Mouse (Mus musculus): ENCODE results near the gene Lrrc23.
"Not testable (repeated sequence)": the region's sequence is repeated elsewhere in the genome, so short reads cannot be mapped to it uniquely, and the experiment has no call there.

The Lrrc23 gene

DNA sequence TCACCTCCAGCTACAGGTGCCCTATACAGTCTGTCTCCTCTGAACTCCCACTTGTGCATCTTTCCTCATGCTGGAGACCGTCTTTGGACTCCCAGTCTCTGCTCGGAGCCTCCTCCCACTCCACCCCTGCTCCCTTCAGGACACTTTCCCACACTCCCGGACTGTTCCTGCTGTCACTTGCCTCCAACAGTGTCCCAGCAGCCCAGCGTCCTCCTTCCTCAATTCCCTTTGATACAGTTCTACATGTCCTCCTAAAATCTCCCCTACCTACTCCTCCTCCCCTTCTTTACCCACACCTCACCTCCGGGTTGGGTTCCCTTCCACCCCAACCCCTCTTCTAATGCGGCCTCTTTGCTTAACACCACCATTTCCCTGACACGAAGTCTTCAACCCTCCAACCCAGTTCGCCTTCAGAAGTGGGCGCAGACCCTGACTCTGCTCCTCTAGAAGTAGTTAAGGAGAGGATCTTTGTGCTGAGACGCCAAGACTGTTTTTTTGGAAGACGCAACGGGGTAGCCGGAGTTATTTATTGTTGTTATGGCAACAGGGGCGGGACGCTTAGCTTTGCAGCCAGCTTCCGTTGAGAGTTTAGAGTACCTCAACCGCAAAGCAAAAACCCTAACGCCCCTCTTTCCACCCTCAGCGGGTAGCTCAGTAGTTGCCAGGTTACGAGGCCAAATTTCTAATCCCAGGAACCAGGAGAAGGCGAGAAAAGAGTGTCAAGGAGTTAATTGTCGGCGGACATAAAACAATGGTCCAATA lies at the start of gene Lrrc23:
Lrrc23 (minus strand) TSS at position 506 of the 762 bp plus-strand sequence.
- DNase-seq (ENCODE audit: low read depth in 1 of 2, low spot score in 2 of 2): no peak

DNA sequence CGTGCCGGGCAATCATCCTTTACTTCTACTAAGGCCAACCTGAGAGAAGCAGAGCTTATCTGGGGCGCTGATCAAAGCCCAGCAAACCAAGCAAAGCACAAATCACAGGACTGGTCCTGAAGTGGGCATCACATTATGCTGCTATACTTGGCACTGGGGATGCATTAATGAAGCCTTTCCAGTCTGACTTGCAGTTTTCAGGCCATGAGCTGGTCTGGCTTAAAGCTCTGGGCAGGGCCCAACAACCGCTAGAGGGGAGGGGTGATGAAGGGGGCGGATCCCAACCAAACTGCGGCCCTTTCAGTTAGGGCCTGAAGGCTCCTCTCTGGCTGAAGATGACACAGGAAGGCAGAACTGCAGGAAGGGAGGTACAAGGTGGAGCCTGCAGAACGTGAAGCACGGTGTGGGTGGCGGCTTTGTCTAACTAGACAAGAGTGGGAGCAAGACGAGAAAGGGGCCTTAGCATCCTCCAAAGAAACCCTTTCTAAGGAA lies 48.6 kb upstream of the Lrrc23 start:
- DNase-seq (ENCODE audit: low read depth in 1 of 2, low spot score in 2 of 2): no peak

DNA sequence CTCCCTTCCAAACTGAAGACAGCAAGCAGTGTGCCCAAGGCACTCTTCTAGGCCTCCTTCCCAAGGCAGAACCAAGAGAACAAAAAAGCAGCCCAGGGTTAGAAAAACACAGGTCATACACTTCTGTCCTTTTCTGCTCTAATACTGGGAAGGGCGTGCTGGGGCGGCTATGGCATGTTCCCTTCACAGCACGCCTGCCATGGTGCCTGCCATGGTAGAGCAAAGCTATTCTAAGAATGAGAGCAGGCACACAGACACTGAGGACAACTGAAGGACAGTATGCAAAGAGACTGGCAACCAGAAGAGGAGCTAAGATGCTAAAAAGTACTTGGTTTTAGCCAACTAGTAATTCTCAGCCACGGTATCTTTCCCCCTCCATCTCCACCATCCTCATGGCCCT lies 42.5 kb upstream of the Lrrc23 start:
- DNase-seq (ENCODE audit: low read depth in 1 of 2, low spot score in 2 of 2): no peak

GRCm38 (mm10) chr6:124820891-124821290 lies 41.4 kb upstream of the Lrrc23 start:
- DNase-seq (ENCODE audit: low read depth in 1 of 2, low spot score in 2 of 2): no peak

DNA sequence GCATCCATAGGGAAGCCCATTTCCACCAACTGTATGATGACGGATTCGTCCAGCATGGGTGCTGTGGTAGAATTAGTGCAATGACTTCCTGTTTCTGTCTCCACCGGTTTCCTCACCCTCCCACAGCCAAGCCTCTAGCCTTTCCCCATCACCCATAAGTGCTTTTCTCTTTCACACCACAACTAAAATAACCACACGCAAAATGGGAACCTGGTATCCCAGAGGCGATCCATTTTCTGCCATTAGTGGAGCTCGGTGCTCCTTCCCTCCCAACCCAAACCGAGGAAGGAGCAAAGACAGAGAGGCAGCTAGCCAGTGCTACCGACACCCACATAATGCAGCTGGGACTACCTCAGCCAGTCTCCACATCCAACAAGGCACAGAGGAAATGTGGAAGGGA lies 38.4 kb upstream of the Lrrc23 start:
- no peak for DNase-seq (ENCODE audit: low read depth in 1 of 2, low spot score in 2 of 2)

DNA sequence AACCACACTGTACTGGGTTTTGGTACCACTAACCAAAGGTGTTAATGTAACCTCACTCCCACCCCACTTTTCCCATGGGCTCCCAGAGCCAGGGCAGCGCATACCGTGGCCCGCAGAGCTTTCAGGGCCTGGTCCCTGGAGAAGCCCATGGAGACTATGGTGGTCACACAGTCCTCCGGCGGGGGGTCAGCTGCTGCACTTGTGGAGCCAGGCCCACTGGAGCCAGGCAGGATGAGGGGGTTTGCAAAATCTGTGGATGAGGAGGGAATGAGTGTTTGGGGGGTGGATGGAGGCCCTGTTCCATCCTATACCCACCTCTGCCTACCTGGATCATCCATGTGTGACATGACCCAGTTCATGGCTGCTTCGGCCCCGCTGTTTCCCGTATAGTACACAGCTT lies 38.0 kb upstream of the Lrrc23 start:
- DNase-seq (ENCODE audit: low read depth in 1 of 2, low spot score in 2 of 2): no peak

GRCm38 (mm10) chr6:124817125-124817524 lies 37.6 kb upstream of the Lrrc23 start:
- no peak for DNase-seq (ENCODE audit: low read depth in 1 of 2, low spot score in 2 of 2)

DNA sequence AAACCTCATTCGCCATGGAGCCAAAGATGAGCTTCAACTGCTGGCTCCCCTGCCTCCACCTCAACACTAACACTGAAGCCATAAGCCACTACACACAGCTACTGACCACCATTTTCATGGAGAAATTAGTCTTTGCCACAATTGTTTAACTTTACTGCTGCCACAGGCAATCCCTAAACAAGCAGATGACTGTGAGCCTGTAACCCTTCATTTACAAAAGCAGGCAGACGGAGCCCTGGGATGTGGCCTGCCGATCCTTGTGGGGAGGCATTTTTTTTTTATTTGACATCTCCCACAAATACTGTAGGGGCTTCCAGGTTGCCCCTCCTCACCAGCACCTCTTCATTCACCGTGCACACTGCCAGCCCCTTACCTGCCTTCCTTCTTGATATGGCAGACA lies 37.1 kb upstream of the Lrrc23 start:
- no peak for DNase-seq (ENCODE audit: low read depth in 1 of 2, low spot score in 2 of 2)

GRCm38 (mm10) chr6:124814858-124815774 lies 35.6 kb upstream of the Lrrc23 start:
- DNase-seq (ENCODE audit: low read depth in 1 of 2, low spot score in 2 of 2): no peak

- DNase-seq (ENCODE audit: low read depth in 1 of 2, low spot score in 2 of 2): no peak
Measured at GRCm38 (mm10) chr6:124814448-124814847, 34.9 kb upstream of the Lrrc23 start.

GRCm38 (mm10) chr6:124813933-124814332 lies 34.4 kb upstream of the Lrrc23 start, which contains the start of gene Tpi1:
Gene Tpi1, minus strand, starts transcription at chr6:124814296.
- peak; percentile 79 to 85 for DNase-seq (ENCODE audit: low read depth in 1 of 2, low spot score in 2 of 2)

GRCm38 (mm10) chr6:124813496-124813895 lies 34.0 kb upstream of the Lrrc23 start:
- DNase-seq (ENCODE audit: low read depth in 1 of 2, low spot score in 2 of 2): no peak

DNA sequence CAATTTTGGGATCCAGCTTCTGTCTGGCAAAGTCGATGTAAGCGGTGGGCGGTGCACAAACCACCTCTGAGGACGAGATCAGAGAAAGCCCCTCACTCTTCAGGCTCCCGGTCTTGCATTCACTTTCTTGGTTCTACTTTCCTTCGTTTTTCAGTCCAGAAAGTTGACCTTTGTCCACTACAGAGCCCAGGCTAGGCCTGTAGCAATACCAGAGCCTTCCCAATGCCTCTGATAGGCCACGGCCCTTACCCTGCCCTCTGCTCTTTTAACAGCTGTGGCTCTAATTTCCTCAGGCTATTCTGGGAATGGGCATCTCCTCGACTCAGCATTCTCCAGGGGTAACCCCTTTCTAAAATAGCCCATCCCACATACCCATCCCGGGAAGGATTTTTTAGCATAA lies 33.3 kb upstream of the Lrrc23 start:
- no peak for DNase-seq (ENCODE audit: low read depth in 1 of 2, low spot score in 2 of 2)

DNA sequence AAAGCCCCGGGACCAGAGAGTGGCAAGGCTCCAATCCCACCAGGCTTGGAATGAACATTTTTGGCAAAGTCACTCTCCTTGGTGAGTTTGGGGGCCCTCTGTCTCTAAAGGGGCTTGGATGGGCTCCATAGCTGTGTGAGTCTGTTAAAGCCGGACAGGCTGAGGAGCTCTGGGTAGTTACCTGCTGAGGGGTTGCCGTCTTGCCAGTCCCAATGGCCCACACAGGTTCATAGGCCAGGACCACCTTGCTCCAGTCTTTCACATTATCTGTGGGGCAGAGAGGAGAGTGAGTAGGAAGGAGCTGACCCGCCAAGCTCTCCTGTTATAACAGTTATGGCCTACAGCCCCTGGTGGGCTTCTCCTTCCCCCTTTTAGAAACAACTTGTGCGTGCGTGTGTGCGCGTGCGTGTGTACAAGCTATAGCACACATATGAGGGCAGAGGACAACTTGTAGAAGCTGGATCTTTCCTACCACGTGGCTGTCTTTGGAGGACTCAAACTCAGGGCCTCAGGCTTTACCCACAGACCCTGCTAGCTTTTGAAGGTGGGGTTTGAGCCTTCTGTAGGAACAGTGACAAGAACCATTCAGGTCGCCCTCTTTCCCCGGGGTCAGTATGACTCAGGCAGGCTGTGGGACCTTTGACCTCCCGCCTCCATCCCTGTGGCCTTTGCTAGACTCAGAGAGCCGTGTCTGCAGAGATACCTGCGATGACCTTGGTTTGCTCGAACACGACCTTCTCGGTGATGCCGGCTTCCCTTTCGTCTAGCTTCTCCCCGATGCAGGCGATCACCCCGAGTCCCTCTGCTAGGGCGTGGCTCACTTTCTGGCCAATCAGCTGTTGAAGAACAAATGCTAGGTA lies 32.4 kb upstream of the Lrrc23 start:
- DNase-seq (ENCODE audit: low read depth in 1 of 2, low spot score in 2 of 2): no peak

GRCm38 (mm10) chr6:124811403-124811665 lies 31.8 kb upstream of the Lrrc23 start:
- DNase-seq (ENCODE audit: low read depth in 1 of 2, low spot score in 2 of 2): no peak

GRCm38 (mm10) chr6:124810566-124811402 lies 31.3 kb upstream of the Lrrc23 start:
- not testable (repeated sequence) for DNase-seq (ENCODE audit: low read depth in 1 of 2, low spot score in 2 of 2)

DNA sequence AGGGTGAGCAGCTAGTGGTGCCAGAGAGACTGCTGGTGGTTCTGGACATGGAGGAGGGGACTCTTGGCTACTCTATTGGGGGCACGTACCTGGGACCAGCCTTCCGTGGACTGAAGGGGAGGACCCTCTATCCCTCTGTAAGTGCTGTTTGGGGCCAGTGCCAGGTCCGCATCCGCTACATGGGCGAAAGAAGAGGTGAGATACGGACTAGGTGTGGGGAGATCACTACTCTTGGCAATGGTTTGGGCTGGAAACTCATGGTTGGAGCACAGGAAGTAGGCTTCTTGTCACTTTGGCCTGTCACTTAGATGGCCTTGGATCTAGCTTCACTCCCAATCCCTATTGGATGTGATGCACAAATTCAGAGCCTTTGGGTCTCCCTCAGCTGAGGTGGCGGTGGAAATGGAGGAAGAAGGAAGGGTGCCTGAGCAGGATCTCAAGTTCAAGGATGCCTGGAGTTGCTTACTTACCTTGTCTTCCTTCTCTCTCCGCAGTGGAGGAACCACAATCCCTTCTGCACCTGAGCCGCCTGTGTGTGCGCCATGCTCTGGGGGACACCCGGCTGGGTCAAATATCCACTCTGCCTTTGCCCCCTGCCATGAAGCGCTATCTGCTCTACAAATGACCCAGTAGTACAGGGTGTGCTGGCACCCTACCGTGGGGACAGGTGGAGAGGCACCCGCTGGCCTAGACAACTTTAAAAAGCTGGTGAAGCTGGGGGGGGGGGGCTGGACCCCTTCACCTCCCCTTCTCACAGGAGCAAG lies 30.4 kb upstream of the Lrrc23 start:
- DNase-seq (ENCODE audit: low read depth in 1 of 2, low spot score in 2 of 2): no peak

DNA sequence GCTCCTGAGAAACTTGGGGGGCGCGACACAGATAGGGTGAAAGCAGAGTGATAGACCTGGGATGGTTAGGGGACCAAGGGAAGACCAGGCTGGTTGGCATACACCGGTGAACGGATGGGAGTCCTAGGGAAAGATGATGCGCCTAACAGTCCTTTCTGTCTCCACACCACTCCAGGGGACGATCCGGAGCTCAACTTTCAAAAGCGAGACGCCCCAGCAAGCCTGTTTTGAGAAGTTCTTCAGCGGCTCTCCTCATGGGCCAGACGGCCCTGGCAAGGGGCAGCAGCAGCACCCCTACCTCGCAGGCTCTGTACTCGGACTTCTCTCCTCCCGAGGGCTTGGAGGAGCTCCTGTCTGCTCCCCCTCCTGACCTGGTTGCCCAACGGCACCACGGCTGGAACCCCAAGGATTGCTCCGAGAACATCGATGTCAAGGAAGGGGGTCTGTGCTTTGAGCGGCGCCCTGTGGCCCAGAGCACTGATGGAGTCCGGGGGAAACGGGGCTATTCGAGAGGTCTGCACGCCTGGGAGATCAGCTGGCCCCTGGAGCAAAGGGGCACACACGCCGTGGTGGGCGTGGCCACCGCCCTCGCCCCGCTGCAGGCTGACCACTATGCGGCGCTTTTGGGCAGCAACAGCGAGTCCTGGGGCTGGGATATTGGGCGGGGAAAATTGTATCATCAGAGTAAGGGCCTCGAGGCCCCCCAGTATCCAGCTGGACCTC lies 29.7 kb upstream of the Lrrc23 start:
- peak in 1 of 2 experiments; percentile 70 for DNase-seq (ENCODE audit: low read depth in 1 of 2, low spot score in 2 of 2)

Data from monocyte, adult 2 months (primary cell).